Mouse (Mus musculus) layer of hippocampus, adult 9-11 months (tissue): ENCODE data around the gene Cyp2d9.
A peak's percentile ranks its signal among the peaks of the same experiment; 100 is the strongest.
"Not testable (repeated sequence)": the region's sequence is repeated elsewhere in the genome, so short reads cannot be mapped to it uniquely, and the experiment has no call there.

Experiments used
- DNase-seq: peaks from one replicate; pipeline ENCODE4 v3.0.0; 2022

Gene Cyp2d9

GRCm38 (mm10) chr15:82433137-82433536 is at the start of gene Cyp2d9:
Gene Cyp2d9, plus strand, starts transcription at chr15:82433437.
- DNase-seq = no peak

DNA sequence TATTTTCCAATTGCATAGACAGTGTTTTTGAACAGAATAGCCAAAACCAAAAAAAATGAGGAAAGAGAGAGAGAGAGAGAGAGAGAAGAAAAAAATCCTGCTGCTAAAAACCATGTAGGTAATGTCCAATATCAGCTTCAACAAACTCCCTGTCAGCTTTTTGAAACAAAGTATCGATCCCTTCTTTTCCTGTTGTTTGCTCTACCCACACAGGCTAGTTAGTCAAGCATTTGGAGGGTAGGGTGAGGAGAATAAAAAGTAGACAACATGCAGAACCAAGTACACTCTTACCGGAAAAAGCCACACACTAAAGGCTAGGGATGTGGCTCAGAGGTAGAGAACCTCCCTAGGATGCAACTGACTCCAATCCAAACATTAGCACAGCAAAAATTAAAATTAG is 47.5 kb upstream of the Cyp2d9 start:
- DNase-seq = no peak

DNA sequence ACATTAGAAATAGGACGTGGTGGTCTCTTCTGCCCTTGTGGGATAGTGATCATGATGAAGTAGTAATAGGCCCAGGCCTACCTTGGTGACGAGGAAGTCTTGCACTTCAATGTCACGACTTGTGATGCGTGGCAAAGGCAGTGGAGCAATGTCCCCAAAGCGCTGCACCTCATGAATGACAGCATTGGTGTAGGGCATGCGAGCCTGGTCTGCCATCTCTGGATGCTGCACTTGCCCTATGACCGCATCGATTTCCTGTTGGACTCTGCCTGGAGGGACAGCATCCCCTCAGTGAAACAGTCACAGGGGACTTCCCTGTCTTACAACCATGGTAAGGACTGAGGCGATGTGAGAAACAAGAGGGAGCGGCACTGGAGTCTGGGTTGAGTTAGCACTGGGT is 43.3 kb upstream of the Cyp2d9 start:
- DNase-seq = not testable (repeated sequence)

GRCm38 (mm10) chr15:82393922-82394321 is 39.3 kb upstream of the Cyp2d9 start, which contains the start of gene Cyp2d11:
Gene Cyp2d11, minus strand, starts transcription at chr15:82394022.
- not testable (repeated sequence) for DNase-seq

DNA sequence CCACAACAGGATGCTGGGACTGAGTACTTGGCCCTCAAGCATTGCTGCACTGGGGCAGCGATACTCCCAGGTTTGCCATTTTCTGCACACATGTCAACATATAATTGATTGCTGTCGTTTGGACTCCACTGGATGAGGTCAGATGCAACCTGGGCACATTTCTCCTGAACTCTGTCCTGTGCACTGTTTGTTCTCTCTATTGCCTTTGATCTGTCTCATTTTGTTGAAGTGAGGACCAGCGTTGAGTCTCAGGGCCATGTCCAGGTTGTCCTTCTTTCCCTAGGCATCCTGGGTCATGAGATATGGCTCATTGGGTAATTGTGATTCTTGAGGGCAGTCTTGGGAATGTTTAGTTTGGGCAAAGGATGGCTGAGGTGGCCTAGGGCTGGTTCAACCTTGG is 37.3 kb upstream of the Cyp2d9 start:
- DNase-seq = not testable (repeated sequence)

- DNase-seq = no peak
These were observed 31.7 kb upstream of the Cyp2d9 start for GRCm38 (mm10) chr15:82401516-82401915.

DNA sequence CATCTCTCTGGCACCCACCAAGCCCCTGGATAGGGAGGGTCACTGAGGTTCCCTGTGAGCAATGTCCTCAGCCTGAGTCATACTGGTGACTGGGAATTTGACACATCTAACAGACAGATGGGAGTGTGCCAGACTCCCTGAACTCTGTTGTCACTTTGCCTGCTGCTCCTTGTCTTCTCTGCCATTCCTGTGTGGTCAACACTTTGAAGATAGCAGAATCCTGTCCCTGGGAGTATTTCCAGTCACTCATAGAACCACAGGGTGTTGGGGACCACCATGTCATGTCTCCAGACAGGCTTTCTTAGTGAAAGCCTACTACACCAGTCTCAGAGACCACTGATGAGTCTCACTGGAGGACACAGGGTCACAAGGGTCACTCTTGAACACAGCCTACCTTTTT is 31.1 kb upstream of the Cyp2d9 start:
- no peak for DNase-seq

GRCm38 (mm10) chr15:82402741-82403140 is 30.5 kb upstream of the Cyp2d9 start:
- no peak for DNase-seq

- DNase-seq = no peak
These were observed 29.6 kb upstream of the Cyp2d9 start for GRCm38 (mm10) chr15:82403606-82404005.

GRCm38 (mm10) chr15:82404163-82404562 is 29.1 kb upstream of the Cyp2d9 start:
- DNase-seq = no peak

DNA sequence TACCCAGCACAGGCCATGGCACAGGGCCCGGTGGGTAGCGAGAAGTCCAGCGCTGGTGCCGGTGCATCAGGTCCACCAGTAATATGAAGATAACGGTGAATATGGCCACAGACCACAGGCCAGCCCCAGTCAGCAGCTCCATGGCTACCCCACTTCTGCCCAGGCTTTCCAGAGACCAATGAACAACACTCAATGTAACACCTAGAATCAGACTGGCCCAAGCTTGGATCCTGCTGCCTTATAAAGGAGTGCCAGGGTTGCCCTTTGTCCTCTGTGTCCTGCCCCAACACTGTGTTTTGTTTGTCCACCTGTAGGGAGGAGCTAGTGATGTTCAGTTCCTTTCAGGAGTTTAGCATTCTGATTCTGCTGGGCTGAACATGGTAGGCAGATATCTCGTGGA is 26.3 kb upstream of the Cyp2d9 start, which contains the start of gene Cyp2d10:
Gene Cyp2d10 (minus strand): TSS at position 215 of the 400 bp plus-strand sequence.
- DNase-seq = no peak

- DNase-seq = no peak
These were observed 25.7 kb upstream of the Cyp2d9 start for GRCm38 (mm10) chr15:82407536-82407935.

DNA sequence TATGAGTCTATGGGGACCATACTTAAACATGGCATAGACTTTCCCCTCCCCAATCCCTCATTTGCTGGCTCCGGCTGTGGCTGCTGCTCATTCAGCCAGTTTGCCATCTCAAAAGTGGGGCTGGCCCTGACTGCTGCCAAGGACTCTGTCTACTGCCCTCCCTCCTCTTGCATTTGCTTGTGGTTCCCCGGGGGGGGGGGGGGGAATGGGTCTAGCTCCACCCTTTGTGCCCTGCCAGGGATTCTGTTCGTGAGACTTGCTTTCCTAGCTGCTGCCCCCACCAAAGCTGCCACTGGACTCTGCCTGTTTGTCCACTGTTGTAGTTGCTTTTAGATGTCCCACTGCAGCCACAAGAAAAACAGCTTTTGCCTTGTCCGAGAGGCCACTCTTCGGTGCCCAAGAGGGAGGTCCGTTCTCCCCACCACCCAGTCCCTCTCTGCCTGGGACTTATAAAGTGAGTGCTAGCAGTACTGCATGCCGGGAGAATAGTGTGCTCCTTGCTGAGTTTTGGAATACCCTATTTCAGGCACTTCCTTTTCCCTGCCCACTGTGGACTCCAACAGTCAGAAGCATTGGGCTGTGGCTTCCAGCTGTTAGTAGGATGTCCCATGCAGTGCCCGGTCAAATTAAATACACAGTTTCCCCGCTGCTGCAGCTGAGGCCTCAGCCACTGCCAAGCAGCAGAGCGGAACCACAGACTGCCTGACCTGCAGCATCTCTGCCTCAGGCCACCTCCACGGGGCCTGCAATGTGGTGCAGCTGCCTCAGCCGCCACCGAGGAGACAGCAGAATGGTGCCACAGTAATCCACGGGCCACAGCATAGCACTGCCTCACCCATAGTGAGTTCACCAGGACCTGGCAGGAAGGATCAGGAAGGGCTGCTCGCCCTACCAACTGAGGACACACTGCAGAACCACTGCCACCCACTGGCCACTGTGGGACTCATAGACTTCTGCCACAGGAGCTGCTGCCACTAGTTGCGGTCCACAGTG is 16.1 kb upstream of the Cyp2d9 start:
- DNase-seq = peak; percentile 91

- no peak for DNase-seq
These were observed 14.6 kb upstream of the Cyp2d9 start for GRCm38 (mm10) chr15:82418616-82419015.

- no peak for DNase-seq
These were observed 10.3 kb upstream of the Cyp2d9 start for GRCm38 (mm10) chr15:82422935-82423334.

- DNase-seq = no peak
These were observed 9.8 kb upstream of the Cyp2d9 start for GRCm38 (mm10) chr15:82423471-82423870.

DNA sequence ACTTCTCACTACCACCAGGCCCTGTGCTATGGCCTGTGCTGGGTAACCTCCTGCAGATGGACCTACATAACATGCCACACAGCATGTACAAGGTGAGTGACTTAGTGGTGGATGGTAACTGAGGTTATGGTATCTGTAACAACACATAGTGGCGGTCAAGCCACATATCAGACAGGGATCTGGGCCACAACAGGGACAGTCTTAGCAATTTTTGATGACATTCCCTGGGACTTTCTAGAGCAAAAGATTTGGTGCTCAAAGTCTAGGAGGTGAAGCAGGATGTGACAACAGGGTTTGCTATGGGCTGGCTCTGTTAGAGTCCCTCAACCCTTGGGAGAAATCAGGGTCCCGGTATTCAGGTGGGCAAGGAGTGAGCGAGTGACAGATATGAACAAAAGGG is 384 bp downstream of the Cyp2d9 start:
- no peak for DNase-seq

DNA sequence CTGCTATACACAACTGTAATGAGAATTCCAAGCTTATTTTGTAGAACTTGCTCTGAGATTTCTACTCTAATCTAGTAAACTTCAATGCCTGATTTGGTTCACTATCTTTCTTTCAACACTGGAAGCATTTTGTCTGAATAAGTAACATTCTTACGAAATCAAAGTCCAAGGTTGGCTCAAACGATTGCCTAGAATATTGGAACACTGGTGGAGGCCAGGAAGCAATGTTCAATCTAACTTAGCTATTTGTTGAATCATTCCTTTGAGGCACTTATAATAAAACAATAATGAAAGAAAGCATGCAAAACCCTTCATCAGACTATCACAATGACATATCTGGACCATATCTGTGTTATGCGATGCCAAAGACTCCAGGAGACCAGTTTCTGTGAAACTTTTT is 1.3 kb downstream of the Cyp2d9 start:
- no peak for DNase-seq

- no peak for DNase-seq
These were observed 1.8 kb downstream of the Cyp2d9 start for GRCm38 (mm10) chr15:82435011-82435410.

GRCm38 (mm10) chr15:82435606-82436005 is 2.4 kb downstream of the Cyp2d9 start:
- DNase-seq = no peak

GRCm38 (mm10) chr15:82437975-82438617 is 4.9 kb downstream of the Cyp2d9 start:
- DNase-seq = no peak

DNA sequence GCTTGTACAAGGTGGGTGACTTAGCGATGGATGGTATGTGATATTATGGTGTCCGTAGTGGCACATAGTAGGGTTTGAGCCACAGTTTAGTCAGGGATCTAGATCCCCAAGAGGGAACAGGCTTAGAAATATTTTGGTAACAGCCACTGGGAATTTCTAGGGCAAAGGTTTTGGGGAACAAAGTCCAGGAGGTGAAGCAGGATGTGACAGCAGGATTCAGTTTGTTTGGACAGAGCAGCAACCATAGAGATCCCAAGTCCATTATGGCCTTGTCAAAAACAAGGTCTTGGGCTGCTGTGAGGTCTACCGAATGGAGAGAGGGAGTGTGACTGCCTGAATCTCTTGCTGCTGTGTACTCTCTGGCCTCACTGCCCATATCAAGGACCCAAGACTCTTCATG is 10.4 kb downstream of the Cyp2d9 start:
- no peak for DNase-seq

- no peak for DNase-seq
These were observed 12.0 kb downstream of the Cyp2d9 start for GRCm38 (mm10) chr15:82445196-82445595.

DNA sequence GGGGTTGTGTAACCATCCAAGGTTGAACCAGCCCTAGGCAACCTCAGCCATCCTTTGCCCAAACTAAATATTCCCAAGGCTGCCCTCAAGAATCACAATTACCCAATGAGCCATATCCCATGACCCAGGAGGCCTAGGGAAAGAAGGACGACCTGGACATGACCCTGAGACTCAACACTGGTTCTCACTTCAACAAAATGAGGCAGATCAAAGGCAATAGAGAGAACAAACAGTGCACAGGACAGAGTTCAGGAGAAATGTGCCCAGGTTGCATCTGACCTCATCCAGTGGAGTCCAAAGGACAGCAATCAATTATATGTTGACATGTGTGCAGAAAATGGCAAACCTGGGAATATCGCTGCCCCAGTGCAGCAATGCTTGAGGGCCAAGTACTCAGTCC is 16.8 kb downstream of the Cyp2d9 start:
- DNase-seq = not testable (repeated sequence)
